Mouse (Mus musculus): Measurements from ENCODE around the gene Atp6v0e.
A peak's percentile ranks its signal among the peaks of the same experiment; 100 is the strongest.

Atp6v0e gene

DNA sequence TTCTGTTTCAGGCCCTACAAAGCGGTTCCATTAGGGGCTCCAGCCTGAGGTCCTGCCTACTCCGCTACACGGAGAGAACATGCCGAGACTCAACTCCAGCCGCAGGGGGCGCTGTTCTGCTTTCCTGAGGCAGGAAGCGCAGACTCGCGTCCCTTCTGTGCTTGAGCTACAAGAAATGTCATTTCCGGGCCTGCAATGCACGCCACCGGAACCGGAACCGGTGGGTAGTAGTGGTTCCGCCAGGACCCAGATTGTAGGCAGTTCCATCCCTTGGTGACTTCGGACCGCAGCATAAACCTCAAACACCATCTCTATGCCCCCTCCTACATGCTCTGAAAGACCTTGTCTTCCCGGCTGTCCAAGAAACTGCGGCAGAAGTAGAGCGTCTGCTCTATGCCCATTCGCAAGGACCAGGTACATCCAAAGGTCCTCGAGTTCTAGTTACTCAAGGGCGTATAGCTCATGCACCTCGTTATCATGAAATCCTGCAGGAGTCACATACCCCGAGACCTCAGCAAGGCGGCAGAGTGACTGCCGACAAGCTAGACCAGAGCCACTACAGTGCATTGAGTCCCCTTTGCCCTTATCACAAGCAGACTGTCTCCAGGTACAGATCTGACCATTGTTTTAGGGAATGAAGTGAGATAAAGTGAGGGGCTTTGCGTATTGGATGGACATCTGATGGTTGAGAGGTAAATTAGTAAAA lies at the start of gene Atp6v0e:
Gene Atp6v0e, plus strand, starts transcription at position 254 of the 706 bp plus-strand sequence.
- DNase-seq (ENCODE audit: low read depth): peak; percentile 98

DNA sequence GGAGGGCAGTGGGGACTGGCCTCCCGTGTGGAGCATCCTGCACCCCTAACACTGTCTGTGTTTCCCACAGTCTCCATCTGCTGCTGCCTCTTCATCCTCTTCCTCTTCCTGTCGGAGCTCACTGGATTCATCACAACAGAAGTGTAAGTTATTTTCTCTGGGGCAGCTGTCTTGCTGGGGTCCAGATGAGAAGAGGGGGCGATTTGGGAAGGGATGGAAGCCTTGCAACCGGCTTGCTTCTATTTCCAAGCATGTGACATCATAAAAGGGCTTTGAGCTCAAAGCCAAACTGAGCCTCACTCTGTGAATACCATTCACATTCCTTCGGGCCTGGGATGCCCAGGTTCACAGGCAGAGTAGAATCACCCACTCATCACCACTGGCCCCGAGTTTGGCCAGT lies 48.7 kb upstream of the Atp6v0e start:
- DNase-seq (ENCODE audit: low read depth): no peak

DNA sequence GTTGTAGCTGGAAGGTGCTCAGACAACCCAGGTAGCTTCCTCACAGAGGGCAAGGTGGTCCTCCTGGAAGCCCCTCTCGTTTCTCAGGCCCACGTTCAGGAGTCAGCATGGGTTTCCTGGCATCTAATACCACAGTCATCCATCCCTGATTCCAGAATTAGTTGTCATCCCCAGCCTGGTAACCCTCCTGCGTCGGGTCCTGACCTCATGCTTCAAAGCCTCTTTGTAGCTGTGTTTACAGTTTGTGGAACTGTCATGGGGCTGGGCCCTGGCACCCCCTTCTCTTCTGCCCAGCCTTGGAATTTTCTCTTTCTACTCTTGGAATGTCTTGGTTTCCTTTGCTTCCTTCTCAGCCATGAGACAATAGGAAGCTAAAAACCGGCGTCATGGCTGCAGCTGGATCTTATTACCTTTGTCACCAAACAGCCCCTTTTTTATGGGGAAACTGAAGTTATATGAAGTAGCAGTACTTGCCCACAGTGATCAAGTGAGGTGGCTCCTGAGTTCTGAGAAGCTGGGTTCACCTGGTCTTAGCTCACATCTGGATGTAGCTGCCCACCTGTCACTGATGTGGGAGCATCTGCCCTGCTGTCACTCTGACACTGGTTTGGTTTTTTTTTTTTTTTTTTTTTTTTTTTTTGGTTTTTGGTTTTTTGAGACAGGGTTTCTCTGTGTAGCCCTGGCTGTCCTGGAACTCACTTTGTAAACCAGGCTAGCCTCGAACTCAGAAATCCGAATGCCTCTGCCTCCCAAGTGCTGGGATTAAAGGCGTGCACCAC lies 48.1 kb upstream of the Atp6v0e start:
- DNase-seq (ENCODE audit: low read depth): no peak

DNA sequence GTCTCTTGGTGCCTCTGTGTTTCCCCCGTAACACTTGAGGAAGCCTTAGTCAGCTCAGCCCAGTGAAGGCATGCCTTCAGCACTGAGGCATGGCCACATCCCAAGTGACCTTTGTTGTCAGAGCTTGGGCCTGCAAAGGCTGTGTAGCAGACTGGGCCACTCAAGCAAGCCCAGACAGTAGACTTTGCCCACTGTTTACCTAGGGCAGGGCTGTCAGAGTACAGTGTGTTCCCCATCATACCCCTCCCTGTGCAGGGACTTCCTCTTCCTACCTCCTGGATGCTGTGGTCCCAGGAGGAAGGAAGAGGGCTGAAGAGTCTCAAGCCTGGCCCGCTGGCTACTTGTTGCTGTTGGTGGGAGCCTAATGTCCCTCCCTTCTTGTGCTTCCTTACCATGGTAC lies 46.3 kb upstream of the Atp6v0e start:
- DNase-seq (ENCODE audit: low read depth): no peak

DNA sequence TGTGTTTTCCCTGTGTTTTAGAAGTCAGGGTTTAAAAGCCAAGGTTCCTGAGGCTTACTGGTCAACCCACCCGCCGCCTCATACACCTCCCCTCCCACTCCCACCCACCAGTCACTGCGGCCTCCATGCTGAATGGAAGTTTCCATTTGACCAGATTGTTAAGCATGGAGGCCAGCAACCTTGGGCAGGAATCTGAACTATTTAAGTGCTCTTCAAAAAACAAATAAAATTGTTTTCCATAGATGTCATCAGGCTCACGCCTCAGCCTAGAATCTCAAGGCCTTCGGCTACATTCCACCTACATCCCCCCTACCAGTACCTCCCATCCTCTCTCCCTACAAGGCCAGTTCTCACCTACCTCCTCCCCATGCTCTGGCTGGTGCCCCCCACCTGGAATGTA lies 44.5 kb upstream of the Atp6v0e start:
- no peak for DNase-seq (ENCODE audit: low read depth)

DNA sequence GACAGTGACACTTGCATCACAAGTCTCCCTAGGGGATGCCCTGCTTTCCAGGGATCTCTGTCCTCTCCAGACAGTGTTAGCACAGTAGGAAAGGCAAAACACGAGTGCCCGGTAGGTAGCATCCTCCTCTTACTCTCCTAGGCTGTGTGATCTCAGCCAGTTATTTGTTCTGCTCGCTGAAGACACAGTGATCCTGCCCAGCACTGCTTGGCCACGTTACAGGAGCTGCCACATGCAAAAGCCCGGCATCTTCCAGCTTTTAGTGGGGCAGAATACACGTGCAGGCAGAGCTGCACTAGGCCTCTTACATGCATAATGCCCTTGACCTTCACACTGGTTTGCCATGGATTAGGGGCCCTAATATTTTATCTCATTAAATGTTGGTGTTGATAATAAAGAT lies 43.5 kb upstream of the Atp6v0e start:
- DNase-seq (ENCODE audit: low read depth): no peak

DNA sequence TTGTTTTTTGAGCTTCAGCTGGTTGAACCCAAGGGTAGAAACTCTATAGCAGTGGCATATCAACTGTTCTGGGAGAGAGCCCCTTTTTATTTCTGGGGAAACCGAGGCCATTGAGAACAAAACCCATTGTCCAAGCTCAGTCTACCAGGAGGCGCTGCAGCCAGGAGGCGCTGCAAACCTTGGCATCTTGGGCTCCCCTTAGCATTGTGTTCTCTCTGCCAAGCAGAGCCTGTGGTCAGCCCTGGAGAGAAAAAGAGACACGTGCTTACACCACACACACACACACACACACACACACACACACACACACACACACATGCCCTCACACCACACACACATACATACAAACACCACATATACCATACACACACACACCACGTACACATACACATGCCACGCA lies 42.7 kb upstream of the Atp6v0e start:
- DNase-seq (ENCODE audit: low read depth): no peak

DNA sequence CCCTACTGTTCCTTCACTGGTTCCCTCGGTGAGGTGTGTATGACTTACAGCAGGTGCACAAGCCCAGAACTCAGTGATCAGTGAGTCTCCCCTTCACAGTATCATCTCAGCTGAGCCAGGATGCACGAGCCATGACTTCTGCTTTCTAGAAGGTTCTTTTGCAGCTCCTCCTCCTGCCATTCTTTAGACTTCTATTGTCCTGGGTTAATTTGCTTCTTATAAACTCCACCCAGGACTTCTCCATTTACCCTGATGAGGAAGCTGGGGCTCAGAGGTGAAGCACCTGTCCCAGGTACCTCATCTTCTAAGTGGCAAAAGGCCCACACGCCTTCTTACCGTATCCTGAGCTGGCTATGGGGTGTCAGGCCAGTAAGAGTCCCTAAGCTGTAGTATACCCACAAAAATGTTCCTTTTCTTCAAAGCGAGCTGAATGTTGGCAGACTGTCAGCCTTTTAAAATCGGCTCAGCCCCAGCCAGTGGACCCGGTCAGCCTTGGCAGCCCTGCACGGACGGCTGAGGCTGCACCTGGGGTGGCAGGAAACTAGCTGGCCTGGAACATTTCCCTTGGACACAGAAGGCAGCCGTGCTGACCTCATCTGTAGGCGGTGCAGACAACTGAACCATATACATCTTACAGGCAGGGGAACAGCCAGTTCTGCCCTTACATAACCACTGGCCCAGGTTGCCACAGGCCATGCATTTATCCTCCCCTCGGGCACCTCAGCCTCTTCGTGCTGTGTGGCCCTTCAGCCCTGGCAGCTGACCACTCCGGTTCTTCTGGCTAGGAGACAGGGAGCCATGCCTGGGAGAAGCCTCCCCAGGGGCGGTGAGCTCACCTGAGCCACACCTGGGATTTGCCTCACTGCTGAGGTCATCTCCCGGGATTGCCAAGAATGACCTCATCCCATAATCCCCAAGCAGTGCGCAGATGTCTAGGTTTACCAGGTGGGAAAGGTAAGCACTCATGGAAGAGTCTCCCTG lies 42.0 kb upstream of the Atp6v0e start:
- no peak for DNase-seq (ENCODE audit: low read depth)

DNA sequence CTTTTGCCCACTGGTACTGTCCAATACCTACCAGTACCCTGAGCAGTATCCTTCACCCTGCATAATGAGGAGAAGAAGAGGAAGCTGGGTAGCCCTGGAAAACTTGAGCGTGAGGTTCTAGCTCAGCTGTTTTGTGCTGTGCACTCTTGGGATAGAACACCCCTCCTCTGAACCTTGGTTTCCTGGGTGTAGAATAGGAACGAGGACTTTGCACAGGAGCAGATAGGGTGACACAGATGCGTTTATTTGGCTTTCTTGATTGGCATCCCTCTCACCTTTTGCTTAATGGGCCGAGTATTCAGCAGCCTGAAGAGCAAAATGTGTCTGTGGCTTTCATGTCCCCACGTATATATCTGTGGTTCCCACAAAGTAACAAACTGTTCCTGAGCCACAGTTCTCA lies 41.1 kb upstream of the Atp6v0e start:
- DNase-seq (ENCODE audit: low read depth): no peak

DNA sequence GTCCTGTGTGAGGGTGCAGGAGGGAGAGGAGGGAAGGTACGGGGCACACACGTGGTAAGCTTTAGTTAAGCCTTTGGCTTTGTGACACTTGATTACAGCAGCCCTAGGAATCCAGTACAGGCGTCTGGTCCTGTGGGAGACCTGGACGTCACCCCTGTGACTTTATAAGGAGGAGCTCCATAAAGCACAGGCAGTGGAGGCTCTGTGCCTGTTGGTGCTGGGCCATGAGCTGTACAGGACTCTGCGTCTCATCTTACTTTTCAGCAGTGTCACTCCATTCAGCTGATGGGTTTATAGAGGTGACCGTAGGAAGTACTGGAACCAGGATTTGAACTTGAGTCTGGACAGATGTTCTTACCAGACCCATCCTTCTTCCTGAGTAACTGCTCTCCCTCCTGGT lies 39.0 kb upstream of the Atp6v0e start:
- DNase-seq (ENCODE audit: low read depth): no peak

DNA sequence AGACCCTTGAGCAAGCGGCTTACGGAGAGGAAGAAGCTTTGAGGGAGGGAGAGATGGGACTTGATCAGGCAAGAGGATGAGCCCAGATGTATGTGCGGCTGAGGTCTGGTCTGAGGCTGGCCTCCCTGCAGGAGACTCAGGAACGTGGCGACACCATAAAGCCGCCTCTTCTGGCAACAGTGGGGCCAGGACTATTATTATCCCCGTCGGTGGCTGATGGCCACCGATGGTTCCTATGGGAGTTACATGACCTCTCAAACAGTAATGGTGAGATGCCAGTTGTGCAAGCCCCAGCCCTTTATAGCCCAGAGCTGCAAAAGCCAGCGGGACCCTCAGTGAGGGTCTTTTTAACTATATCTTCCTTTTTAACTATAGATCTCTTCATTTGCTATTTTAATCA lies 38.0 kb upstream of the Atp6v0e start:
- no peak for DNase-seq (ENCODE audit: low read depth)

DNA sequence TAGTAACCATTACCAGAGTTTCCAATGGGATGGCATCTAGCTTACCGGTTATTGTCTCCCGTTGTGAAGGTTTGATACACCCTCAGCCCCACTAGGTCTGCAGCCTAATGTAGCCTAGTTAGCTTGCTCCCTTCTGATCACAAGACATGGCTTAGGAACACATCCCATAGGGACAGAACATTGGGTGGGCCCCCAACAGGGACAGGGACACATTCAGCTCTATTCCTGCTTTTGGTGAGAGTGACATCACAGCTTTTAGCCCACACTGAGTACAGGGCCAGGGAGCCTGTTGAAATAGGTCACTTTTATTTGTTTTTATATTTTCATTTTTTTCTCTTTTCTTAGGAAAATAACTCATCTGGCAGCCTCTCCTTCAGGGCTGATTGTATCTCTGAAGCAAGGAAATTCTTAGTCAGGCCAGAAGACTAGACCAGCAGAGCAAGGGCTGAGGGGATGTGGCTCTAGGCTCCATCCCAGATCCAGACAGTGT lies 37.5 kb upstream of the Atp6v0e start:
- DNase-seq (ENCODE audit: low read depth): no peak

DNA sequence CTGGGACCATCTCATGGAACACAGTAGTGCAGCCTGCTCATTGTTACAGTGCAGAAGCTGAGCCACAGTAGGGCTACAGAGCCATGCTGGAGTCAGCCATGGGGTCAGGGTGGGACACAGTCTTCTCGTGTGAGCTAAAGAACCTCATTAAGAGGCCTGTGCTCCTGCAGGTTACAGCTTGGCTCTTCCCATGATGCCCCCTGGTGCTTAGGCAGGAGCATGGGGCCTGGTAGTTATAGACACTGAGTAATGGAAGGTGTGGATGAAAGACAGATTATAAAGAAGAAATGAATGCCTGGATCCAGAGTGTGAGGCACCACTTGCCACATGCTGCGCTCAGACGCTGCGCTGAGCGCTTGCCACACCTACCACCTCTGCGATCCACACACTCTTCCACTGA lies 34.6 kb upstream of the Atp6v0e start:
- peak; percentile 25 for DNase-seq (ENCODE audit: low read depth)

DNA sequence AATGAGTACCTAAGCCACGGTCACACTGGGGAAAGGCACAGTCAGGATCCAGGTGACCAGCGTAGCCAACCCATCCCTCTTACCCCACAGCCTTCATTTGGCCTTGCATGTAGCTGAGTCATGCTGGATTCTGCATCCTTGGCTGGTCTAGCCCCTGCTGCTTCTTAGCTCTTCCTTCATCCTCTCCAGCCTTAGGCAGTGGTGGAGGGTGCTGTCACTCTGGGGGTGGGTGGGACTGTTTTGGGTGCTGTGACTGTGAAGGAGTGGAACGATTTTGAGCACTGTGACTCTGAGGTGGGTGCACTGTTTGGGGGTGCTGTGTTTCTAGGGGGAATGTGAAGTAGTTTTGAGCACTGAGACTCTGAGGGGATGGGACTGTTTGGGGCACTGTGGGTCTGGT lies 34.1 kb upstream of the Atp6v0e start:
- DNase-seq (ENCODE audit: low read depth): no peak

DNA sequence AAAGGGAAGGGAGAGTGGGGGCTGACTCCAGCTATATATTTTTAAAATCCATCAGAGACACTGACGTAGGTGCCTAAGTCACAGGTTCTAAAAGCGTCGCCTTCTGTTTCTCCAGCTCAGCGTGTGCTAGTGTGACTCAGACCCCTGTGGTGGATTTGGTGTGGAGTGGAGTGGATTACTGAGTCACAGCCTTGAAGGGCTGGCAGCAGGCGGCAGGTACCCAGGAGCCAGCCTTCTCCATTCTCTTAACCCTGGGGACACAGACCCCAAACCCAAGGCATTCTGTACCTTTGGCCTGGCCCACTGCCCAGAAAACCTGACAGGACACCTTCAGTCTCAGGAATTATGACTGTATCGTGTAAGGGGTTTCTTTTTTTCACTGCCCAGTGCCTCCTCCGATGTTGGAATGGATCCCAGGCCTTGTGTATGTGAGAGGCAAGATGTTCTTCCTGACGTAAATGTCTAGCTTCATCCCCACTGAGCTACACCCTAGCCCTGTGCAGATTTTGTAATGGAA lies 31.2 kb upstream of the Atp6v0e start:
- DNase-seq (ENCODE audit: low read depth): no peak

DNA sequence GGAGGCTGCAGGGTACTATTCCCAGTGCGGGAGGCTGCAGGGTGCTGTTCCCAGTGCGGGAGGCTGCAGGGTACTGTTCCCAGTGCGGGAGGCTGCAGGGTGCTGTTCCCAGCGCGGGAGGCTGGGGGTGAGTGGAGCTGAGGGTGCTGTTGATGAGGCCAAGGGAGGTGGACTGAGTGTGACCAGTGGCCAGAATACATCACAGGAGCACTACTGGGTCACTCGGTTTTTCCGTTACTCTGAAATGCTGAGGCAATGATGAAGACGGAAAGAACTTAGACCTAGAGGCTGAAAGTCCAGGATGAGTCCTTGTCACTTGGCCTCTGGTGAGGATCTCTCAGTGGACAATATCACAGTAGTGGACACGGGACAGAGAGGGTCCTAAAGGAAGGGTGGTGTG lies 29.8 kb upstream of the Atp6v0e start:
- DNase-seq (ENCODE audit: low read depth): no peak

DNA sequence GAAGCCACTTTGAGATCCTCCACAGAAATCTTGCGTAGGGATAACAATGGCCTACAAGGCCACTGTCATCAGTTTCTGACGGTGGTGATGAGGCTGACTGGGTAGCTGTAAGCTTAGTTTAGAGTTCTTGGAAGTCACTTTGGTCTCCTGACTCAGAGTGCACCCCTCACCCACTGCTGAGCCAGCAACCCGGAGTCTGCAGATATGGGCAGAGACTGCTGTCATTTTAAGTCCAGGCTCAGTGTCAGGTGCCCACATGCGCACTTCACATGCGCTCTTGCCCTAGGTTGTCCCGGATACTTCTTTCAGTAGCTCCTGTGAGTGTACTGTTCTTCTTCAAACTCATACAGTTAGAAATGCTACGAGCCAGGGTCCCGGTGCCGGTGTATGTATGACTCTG lies 29.1 kb upstream of the Atp6v0e start:
- DNase-seq (ENCODE audit: low read depth): no peak

DNA sequence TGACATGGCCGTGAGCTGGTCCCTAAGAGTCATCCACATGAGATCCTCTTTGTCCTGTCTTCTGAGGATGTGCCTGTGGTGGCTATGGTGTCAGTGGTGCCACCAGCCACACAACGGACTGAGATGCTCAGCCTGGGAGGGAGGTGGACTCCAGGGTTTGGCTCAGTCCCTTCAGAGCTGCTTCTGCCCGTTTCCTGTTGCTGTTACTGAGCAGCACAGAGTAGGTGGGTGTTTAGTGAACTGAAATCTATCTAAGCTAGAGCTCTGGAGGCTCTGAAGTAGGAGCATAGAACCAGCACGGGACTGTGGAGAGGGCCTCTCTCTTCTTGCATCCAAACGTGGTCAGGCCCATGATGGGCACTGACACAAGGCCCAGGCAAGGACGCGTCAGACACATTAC lies 28.5 kb upstream of the Atp6v0e start:
- no peak for DNase-seq (ENCODE audit: low read depth)

DNA sequence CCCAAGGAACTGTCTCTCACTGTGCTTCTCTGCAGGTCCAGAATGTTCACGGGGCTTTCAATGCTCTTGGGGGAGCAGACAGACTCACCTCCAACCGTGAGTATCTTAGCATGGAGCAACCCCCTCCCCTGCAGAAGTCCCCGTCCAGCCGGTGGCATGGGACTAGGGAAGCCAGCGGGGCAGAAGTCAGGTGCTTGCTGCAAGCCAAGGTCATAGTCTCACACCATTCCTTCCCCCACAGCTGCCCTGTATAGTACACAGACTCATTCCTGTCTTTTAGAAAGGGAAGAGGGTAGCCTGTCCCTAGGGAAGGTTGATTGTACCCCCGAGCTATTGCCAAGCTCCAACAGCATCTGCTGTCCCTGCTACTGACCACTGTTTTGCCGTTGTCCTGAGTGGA lies 27.1 kb upstream of the Atp6v0e start:
- no peak for DNase-seq (ENCODE audit: low read depth)

DNA sequence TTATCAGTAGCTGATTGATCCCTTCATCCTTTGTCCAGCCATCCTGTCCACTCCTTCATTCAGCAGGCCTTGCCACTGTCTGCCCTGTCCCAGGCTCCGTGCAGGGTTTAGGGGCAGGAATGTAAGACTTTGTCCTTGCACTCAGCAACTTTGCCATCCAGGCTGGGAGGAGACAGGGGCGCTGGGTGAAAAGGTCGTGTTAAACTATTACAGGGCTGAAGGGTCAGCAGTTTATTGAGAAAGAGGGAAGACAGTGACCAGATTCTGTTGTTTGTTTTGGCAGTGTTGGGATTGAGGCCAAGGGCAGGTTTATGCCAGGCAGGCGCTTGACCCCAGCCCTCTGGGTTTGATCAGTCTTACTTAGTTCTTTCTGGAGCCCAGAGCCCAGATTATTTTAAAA lies 25.2 kb upstream of the Atp6v0e start:
- DNase-seq (ENCODE audit: low read depth): no peak

DNA sequence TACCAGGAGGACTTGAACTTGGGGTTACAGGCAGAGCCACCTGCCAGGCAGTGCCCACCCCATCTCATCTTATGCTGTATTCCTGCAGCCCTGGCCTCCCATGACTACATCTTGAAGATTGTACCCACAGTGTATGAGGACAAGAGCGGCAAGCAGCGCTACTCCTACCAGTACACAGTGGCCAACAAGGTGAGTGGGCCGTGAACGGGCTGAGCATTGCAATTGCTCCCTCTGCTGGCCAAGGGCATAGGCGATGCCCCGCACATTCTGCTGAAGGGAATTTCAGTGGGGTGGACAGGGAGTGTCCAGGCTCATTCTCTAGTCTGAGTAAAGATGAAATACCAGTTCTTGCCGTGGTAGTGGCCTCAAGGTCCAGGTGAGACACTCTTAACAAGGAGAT lies 24.4 kb upstream of the Atp6v0e start:
- DNase-seq (ENCODE audit: low read depth): peak; percentile 83

DNA sequence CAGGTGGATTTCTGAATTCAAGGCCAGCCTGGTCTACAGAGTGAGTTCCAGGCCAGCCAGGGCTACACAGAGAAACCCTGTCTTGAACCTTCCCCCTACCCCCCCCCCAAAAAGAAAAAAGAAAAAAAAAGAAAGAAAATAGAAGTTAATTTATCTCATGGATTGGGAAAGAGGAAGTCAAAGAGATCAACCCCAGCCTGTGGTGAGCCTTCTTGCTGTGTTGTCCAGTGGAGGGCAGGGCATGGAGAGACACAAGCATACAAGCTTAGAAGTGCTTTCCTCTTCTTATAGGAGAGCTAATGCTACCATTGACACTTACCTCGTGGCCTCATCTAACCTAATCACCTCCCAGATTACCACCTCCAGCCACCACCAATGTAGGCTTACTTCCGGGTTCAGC lies 23.2 kb upstream of the Atp6v0e start:
- DNase-seq (ENCODE audit: low read depth): no peak
